Mouse (Mus musculus) gastrocnemius, postnatal 10 days (tissue): ENCODE measurements around the gene Doc2b. TPM values are rescaled to one million over a fixed set of nuclear protein-coding genes. Genes with fewer than 3 reads are reported as not detected.
"Not testable (repeated sequence)": the region's sequence is repeated elsewhere in the genome, so short reads cannot be mapped to it uniquely, and the experiment has no call there.

Source experiments
- DNase-seq: peaks from one replicate; pipeline ENCODE4 v3.0.0; 2021; ENCODE audit warnings: mixed read lengths
- total RNA-seq, 2 experiments: library from RNA; stranded (reverse); gene quantifications; 2 replicates each; pipeline ENCODE4 v1.2.3; 2021

Doc2b gene
- total RNA-seq, 2 experiments from 2014 or later: 1.0 TPM

DNA sequence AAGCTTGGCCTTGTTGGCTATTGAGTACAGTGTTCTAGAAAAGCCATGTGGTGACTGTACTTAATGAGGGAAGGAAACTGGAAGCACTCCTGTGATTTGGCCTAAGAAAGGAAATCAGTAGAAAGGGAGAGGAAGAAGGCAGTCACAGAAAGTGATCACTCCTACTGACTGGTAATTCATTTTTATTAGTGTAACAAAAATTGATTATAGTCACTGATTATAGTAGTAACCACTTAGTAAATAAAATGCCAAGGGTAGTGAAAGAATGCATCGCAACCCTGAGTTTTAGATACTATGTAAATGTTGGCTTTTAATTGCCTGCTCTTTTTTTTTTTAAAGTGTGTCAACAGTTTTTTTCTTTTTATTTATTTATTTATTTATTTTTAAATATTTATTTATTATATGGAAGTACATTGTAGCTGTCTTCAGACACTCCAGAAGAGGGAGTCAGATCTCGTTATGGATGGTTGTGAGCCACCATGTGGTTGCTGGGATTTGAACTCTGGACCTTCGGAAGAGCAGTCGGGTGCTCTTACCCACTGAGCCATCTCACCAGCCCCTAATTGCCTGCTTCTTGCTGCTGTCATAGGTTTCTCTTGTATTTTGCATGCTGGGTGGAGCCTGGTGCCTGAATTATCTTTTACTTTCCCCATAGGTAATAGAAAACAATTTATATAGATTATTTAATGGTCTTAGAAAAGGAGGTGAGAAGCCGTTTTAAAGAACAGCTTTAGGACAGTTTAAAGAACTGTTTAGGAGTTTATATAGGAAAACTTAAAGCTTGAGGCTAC, 60.2 kb downstream of the Doc2b start:
- DNase-seq: no peak

DNA sequence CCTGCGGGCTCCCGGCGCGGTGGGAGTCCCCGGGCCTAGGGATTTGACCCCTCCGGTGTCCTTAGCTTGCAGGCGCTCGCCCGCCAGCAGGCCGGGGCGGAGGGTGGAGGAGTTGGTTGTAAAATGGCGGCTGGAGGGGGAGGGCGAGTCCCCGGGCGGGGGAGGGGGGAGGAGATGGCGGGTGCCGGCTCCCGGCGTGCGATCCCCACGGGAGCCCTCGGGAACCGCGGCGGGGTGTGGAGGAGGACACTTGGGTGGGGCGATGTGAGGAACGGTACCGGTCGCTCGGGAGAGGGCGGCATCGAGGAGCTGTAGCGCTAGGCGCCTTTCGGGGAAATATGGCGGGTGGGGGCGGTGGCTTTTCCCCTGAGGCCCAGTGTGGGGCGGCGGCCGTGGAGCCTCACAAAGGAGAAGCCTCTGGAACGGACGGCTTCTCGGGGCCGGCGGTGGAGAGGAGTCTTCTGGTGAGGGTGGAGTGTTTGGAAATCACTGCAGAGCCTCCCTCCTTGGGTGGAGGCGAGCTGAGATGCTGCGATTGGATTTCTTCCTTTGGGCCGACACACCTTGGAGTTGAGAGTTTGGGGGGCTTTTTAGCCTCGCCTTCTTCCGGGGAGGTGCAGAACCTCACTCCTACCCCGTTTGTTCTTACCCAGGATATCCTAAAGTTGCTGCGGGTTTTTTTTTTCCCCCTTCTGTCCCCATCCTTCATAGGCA, 62.5 kb downstream of the Doc2b start:
- peak; percentile 74 for DNase-seq

DNA sequence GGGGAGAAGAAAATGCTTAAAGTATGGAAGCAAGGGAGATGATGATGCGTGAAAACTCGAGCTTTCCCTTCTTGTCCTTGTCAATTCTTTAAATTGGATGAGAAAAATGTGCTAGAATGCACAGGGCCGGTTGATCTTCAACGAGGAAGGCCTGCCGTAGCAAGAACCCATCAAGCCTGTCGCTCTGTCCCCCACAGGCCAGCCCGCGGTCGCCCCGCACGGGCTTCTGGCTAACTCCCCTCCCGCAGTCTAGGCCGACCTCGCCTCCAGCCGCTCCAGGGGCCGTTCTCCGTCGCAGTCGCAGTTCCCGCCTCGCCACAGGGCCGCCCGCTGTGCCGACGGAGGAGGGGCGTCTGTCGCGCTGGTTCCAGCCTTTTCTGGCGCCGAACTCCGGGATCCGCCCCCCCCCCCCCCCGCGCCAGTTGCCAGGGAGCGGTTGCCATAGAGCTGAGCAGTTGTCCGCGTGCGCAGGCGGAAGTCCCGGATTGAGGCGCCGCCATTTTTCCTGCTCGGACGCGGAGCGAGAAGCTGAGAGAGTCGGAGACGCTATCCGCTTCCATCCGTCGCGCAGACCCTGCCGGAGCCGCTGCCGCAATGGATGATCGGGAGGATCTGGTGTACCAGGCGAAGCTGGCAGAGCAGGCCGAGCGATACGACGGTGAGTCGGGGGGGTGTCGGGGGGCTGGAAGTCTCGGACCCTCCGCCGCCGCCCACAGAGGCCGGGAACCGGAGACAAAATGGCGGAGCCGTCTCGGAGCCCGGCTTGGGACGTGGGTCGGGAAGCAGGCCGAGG, 63.2 kb downstream of the Doc2b start, which contains the start of gene Ywhae:
Ywhae (plus strand) TSS at position 436 of the 793 bp plus-strand sequence.
- peak; percentile 89 for DNase-seq

DNA sequence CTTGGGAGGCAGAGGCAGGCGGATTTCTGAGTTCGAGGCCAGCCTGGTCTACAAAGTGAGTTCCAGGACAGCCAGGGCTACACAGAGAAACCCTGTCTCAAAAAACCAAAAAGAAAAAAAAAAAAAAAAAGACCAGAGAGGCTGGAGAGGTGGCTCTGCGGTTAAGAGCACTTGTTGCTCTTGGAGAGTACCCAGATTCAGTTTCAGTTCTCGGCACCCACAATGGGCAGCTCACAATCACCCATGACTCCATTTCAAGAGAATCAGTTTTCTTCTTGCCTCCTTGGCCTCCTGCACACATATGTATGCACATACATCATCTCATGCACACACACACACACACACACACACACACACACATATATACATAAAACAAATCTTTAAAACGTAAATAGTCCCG, 68.2 kb downstream of the Doc2b start:
- DNase-seq: not testable (repeated sequence)

DNA sequence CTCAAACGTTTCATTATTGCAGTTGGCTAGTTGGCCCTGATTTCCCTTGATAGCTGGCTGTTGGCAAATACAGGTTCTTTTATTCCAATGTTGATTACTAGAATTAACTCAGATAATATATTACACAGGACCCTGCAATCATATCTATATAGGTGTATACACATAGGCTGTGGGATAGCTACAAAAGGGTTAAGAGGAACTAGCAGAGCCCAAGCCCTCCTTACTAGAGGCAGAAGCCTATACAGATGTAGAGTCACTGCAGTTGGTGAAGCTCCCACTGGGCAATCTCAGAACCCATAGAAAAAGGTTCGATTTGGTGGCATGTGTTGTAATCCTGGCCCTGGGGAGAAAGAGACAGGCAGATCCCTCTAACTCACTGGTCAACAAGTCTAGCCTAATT, 68.7 kb downstream of the Doc2b start:
- DNase-seq: no peak

DNA sequence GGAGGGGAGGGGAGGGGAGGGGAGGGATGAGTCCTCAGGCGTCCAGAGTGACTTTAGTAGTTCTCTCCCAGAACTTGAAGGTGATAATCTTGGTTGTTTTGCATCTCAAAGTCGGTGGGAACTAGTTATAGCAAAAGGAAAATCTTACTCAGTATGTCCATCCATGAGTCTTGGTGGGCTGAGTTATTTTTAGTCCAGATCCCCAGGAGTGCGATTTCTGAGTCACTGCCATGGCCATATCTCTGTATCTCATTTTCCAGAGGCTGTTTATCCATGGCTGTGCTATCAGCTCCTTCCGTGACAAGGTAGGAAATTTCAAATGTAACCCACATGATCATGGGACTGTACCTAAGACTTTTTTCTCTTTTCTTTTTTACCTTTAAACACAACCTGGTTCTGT, 73.5 kb downstream of the Doc2b start:
- DNase-seq: no peak

Other genes starting within 250 kb of the Doc2b start
- gene Pitpna, start 208.0 kb downstream of the Doc2b start, total RNA-seq: 100 to 1,000 TPM; 148 to 160 TPM
- 10 to 100 TPM; 22.5 to 23.3 TPM for gene Inpp5k, start 165.1 kb downstream of the Doc2b start, total RNA-seq
- gene Myo1c, start 145.5 kb downstream of the Doc2b start, total RNA-seq: 10 to 100 TPM; 56.3 to 65.1 TPM
- gene Crk, start 116.8 kb downstream of the Doc2b start, total RNA-seq: 10 to 100 TPM; 53.0 to 59.8 TPM
- gene Ywhae, start 63.2 kb downstream of the Doc2b start, total RNA-seq: 100 to 1,000 TPM; 801 to 805 TPM
- 1 to 10 TPM; 4.4 to 5.3 TPM for gene Rph3al, start 142.4 kb upstream of the Doc2b start, total RNA-seq
- gene 1700016K19Rik, start 203.9 kb upstream of the Doc2b start, total RNA-seq: not detected
- 10 to 100 TPM; 58.8 to 66.8 TPM for gene Rflnb, start 231.7 kb upstream of the Doc2b start, total RNA-seq